In genomic region chr12:70140542-70140941, GRCm38 (mm10) we compare ENCODE assay signal across 20 mouse cellular contexts. TPM values are rescaled to one million over a fixed set of nuclear protein-coding genes. Genes with fewer than 3 reads are reported as not detected.
DNase-seq lines count a peak whose midpoint lies in the region; ATAC-seq and TF ChIP-seq lines count a peak whose summit lies in the region.
"Had no signal": no experiment of that assay in that cellular context is flagged by ENCODE, and none has a peak within 500 bp of the region (broad histone marks: within the 10 kb centered on the region; RNA-seq: fewer than 3 reads in every experiment).

No protein-coding gene starts in this region.

- TF ChIP-seq POLR2A in MEL (IDR thresholded peaks at IDR 0.05; ENCODE audit: control insufficient read depth in 1 of 2, insufficient read depth in 1 of 2, low read depth in 1 of 2, low read length in 2 of 2, poor library complexity in 1 of 2): peak in 1 of 2 experiments; percentile 48; a peak in 1 of 4 replicates

- no peak overlapping the region for H3K9ac ChIP-seq in lung, postnatal 0 days (replicated peaks; ENCODE audit: low read depth)
- peak overlapping the region; percentile 44 for H3K9ac ChIP-seq in MEL (ENCODE audit: control insufficient read depth, low read depth, low read length, poor library complexity, severe bottlenecking)
- H3K9ac ChIP-seq in liver, postnatal 0 days (replicated peaks): no peak overlapping the region
- H3K9ac ChIP-seq: limb, embryonic 15.5 days had no signal

- no peaks in the 10 kb centered on the region for H3K4me1 ChIP-seq in lung, postnatal 0 days (ENCODE audit: insufficient read depth, low read depth, low read length)
- peaks cover 19 to 20% of the 10 kb centered on the region in 2 experiments for H3K4me1 ChIP-seq in MEL (ENCODE audit: control insufficient read depth in 1 of 2, insufficient read depth in 2 of 2, low read length in 2 of 2)
- no peaks in the 10 kb centered on the region for H3K4me1 ChIP-seq in liver, postnatal 0 days (ENCODE audit: insufficient read depth)

- H3K4me2 ChIP-seq in lung, postnatal 0 days (replicated peaks; ENCODE audit: low read depth, low read length): no peak overlapping the region
- H3K4me2 ChIP-seq in liver, postnatal 0 days (ENCODE audit: low read depth, low read length): no peak overlapping the region
- H3K4me2 ChIP-seq: limb, embryonic 15.5 days had no signal

- TF ChIP-seq RAD21 in MEL (IDR thresholded peaks at IDR 0.05; ENCODE audit: low read depth, low read length): no peak

- H3K36me3 ChIP-seq in lung, postnatal 0 days (ENCODE audit: insufficient read depth, low read length): no peaks in the 10 kb centered on the region
- H3K36me3 ChIP-seq in MEL (ENCODE audit: control insufficient read depth in 1 of 2, insufficient read depth in 2 of 2, low read length in 2 of 2): peaks cover 0 to 12% of the 10 kb centered on the region in 2 experiments; a peak in 2 of 4 replicates
- H3K36me3 ChIP-seq in liver, postnatal 0 days (replicated peaks; ENCODE audit: insufficient read depth, low read length): no peaks in the 10 kb centered on the region
- H3K36me3 ChIP-seq: limb, embryonic 15.5 days; midbrain, embryonic 10.5 days had no signal

- 92% methylated on average over 5 of the region's 5 CpGs for WGBS in lung, postnatal 0 days
- WGBS in liver, postnatal 0 days (ENCODE audit: insufficient replicate concordance): 78% methylated on average over 5 of the region's 5 CpGs

- no peak for TF ChIP-seq CTCF in lung, postnatal 0 days (IDR thresholded peaks at IDR 0.05)
- no peak for TF ChIP-seq CTCF in MEL (IDR thresholded peaks at IDR 0.05 in 2 of 3, conservative IDR thresholded peaks at IDR 0.05 in 1 of 3; ENCODE audit: control insufficient read depth in 1 of 3, insufficient read depth in 1 of 3, low read depth in 2 of 3, low read length in 3 of 3, poor library complexity in 1 of 3, severe bottlenecking in 1 of 3)
- no peak for TF ChIP-seq CTCF in liver, postnatal 0 days (IDR thresholded peaks at IDR 0.05; ENCODE audit: low read depth)

- no peak overlapping the region for H3K4me3 ChIP-seq in lung, postnatal 0 days (ENCODE audit: low read depth, low read length)
- H3K4me3 ChIP-seq in MEL (ENCODE audit: control insufficient read depth in 1 of 2, insufficient read depth in 1 of 2, low read depth in 2 of 2, low read length in 2 of 2): peak overlapping the region in 1 of 2 experiments; percentile 15; a peak in 1 of 4 replicates
- H3K4me3 ChIP-seq in liver, postnatal 0 days (ENCODE audit: low read depth, low read length): no peak overlapping the region
- H3K4me3 ChIP-seq: limb, embryonic 15.5 days; midbrain, embryonic 10.5 days had no signal

- ATAC-seq in lung, postnatal 0 days: no peak
- 0 out of 2 replicates have a peak, but pooled peaks have one; percentile 31 for ATAC-seq in liver, postnatal 0 days
- ATAC-seq: CD4-positive, CD25-positive, alpha-beta regulatory T cell, adult 4 months; hindbrain, embryonic 16.5 days; Patski had no signal

- no peaks in the 10 kb centered on the region for H3K9me3 ChIP-seq in lung, postnatal 0 days (ENCODE audit: low read length)
- no peaks in the 10 kb centered on the region for H3K9me3 ChIP-seq in MEL (replicated peaks; ENCODE audit: insufficient read depth, low read length)
- H3K9me3 ChIP-seq in liver, postnatal 0 days (ENCODE audit: low read length): no peaks in the 10 kb centered on the region
- H3K9me3 ChIP-seq: limb, embryonic 15.5 days; midbrain, embryonic 10.5 days had no signal

- no peaks in the 10 kb centered on the region for H3K79me2 ChIP-seq in MEL (ENCODE audit: control insufficient read depth, insufficient read depth, low read length, poor library complexity)

- H3K27ac ChIP-seq in lung, postnatal 0 days (ENCODE audit: low read length): no peak overlapping the region
- H3K27ac ChIP-seq in MEL (ENCODE audit: control insufficient read depth, low read depth, low read length): peak overlapping the region; percentile 82
- H3K27ac ChIP-seq in liver, postnatal 0 days (ENCODE audit: low read depth): no peak overlapping the region
- H3K27ac ChIP-seq: limb, embryonic 15.5 days; midbrain, embryonic 10.5 days had no signal

- no peaks in the 10 kb centered on the region for H3K27me3 ChIP-seq in lung, postnatal 0 days (replicated peaks; ENCODE audit: insufficient read depth, low read length)
- no peaks in the 10 kb centered on the region for H3K27me3 ChIP-seq in MEL (ENCODE audit: control insufficient read depth in 1 of 2, insufficient read depth in 2 of 2, low read length in 2 of 2)
- no peaks in the 10 kb centered on the region for H3K27me3 ChIP-seq in liver, postnatal 0 days (ENCODE audit: insufficient read depth, low read length)
- H3K27me3 ChIP-seq: limb, embryonic 15.5 days; Patski had no signal

- no peak for TF ChIP-seq EP300 in lung, postnatal 0 days (IDR thresholded peaks at IDR 0.05)
- TF ChIP-seq EP300 in MEL (IDR thresholded peaks at IDR 0.05; ENCODE audit: low read depth in 1 of 2, low read length in 2 of 2): peak; percentile 73 to 82
- TF ChIP-seq EP300 in liver, postnatal 0 days (IDR thresholded peaks at IDR 0.05; ENCODE audit: low read depth): no peak

- DNase-seq in lung, postnatal 0 days (ENCODE audit: low spot score): peak; percentile 25
- DNase-seq in lung, postnatal 14 days: no peak
- DNase-seq in MEL (ENCODE audit: low read depth, low spot score): peak; percentile 93
- peak; percentile 42 for DNase-seq in liver, postnatal 0 days
- peak; percentile 35 to 64 for DNase-seq in spleen, postnatal 4 days (ENCODE audit: low spot score in 2 of 2)
- no peak for DNase-seq in cerebellum, postnatal 36 days
- DNase-seq in adrenal gland, adult 2 months: no peak
- DNase-seq: cerebellum, postnatal 10 days; gastrocnemius, postnatal 36 days had no signal

TF ChIP-seq in MEL, 35 proteins besides CTCF, POLR2A, EP300 and RAD21 (continues in another document):
- TF ChIP-seq MXI1 (IDR thresholded peaks at IDR 0.05; ENCODE audit: low read depth, low read length) (no peak; the same call in 1 of the 2 replicates), BHLHE40 (IDR thresholded peaks at IDR 0.05; ENCODE audit: borderline replicate concordance, low read depth, low read length) (no peak), SIN3A (IDR thresholded peaks at IDR 0.05; ENCODE audit: low read length) (no peak; the same call in 1 of the 2 replicates), SMC3 (IDR thresholded peaks at IDR 0.05; ENCODE audit: low read depth, low read length) (no peak), ELF1 (IDR thresholded peaks at IDR 0.05; ENCODE audit: low read depth, low read length) (peak; percentile 53; the same call in 1 of the 2 replicates), USF1 (IDR thresholded peaks at IDR 0.05; ENCODE audit: low read depth, low read length) (no peak), ZNF384 (IDR thresholded peaks at IDR 0.05; ENCODE audit: low read depth, low read length) (peak; percentile 97), TBP (IDR thresholded peaks at IDR 0.05; ENCODE audit: low read depth, low read length) (peak; percentile 87), ZKSCAN1 (IDR thresholded peaks at IDR 0.05; ENCODE audit: low read depth, low read length) (no peak; the same call in 1 of the 2 replicates), MAX (IDR thresholded peaks at IDR 0.05; ENCODE audit: low read length) (peak; percentile 20; the same call in 1 of the 2 replicates), CHD1 (IDR thresholded peaks at IDR 0.05; ENCODE audit: low read depth, low read length) (0 out of 2 replicates have a peak, but pooled peaks have one; percentile 75), E2F4 (IDR thresholded peaks at IDR 0.05; ENCODE audit: borderline replicate concordance, low read depth, low read length) (no peak), UBTF (IDR thresholded peaks at IDR 0.05; ENCODE audit: borderline replicate concordance, insufficient read depth, low read depth, low read length) (peak; percentile 86; the same call in 1 of the 2 replicates), MAFK (IDR thresholded peaks at IDR 0.05; ENCODE audit: borderline replicate concordance, low read depth, low read length) (no peak), TCF12 (IDR thresholded peaks at IDR 0.05; ENCODE audit: low read depth, low read length) (peak; percentile 69), HCFC1 (IDR thresholded peaks at IDR 0.05; ENCODE audit: low read depth, low read length) (peak; percentile 37; the same call in 1 of the 2 replicates), MYB (IDR thresholded peaks at IDR 0.05; ENCODE audit: low read depth, low read length) (no peak), MAZ (IDR thresholded peaks at IDR 0.05; ENCODE audit: low read depth, low read length) (no peak), POLR2AphosphoS2 (IDR thresholded peaks at IDR 0.05; ENCODE audit: low read length) (no peak), MEF2A (IDR thresholded peaks at IDR 0.05; ENCODE audit: extremely low read depth, insufficient replicate concordance, low read depth, low read length, poor library complexity, severe bottlenecking) (no peak), MYC (IDR thresholded peaks at IDR 0.05; ENCODE audit: low read depth, low read length) (peak; percentile 62), CHD2 (IDR thresholded peaks at IDR 0.05; ENCODE audit: low read length) (no peak), ETS1 (IDR thresholded peaks at IDR 0.05; ENCODE audit: low read depth, low read length) (peak; percentile 67), GATA1 (IDR thresholded peaks at IDR 0.05; ENCODE audit: low read depth, low read length) (peak; percentile 19; the same call in 1 of the 2 replicates), RCOR1 (IDR thresholded peaks at IDR 0.05; ENCODE audit: low read depth, low read length) (peak; percentile 29; the same call in 1 of the 2 replicates), NRF1 (IDR thresholded peaks at IDR 0.05; ENCODE audit: insufficient read depth, low read depth, low read length, poor library complexity, severe bottlenecking) (no peak)

RNA-seq across cellular contexts. Expression of gene Abhd12b, which starts 13.4 kb away (rescaled TPM):
- 0.45 and 0.57 TPM in 2 replicates for polyA plus RNA-seq in lung, postnatal 0 days (2015; fragmentation: Nextera tagmentation; extraction: Ambion mirVana)
- total RNA-seq in MEL (2012; rRNA removed): 0.10 TPM in 1 of 2 replicates, not detected in the other
- not detected for polyA plus RNA-seq in MEL (2012; ENCODE audit: insufficient read depth in 1 of 2, insufficient read length in 2 of 2, low read depth in 1 of 2, low replicate concordance in 2 of 2, missing spikeins in 1 of 2)
- polyA plus RNA-seq in liver, postnatal 0 days (2015; fragmentation: Nextera tagmentation; extraction: Ambion mirVana): not detected in 2 replicates
- total RNA-seq in adrenal gland, adult 2 months (2021): not detected
- polyA plus RNA-seq in adrenal gland, adult 2 months (2012; rRNA removed): not detected in 2 replicates
- total RNA-seq: adrenal gland, adult 18-20 months; gastrocnemius, postnatal 36 days; layer of hippocampus, adult 18-20 months had no signal
- polyA plus RNA-seq: embryonic facial prominence, embryonic 11.5 days; heart, postnatal 0 days; kidney, embryonic 14.5 days; midbrain, embryonic 10.5 days; neural tube, embryonic 11.5 days; Patski had no signal

RNA-seq across cellular contexts. Expression of gene Nin, which starts 27.0 kb away (rescaled TPM):
- polyA plus RNA-seq in lung, postnatal 0 days (2015; fragmentation: Nextera tagmentation; extraction: Ambion mirVana): 8.3 and 8.6 TPM in 2 replicates
- 45.2 and 48.4 TPM in 2 replicates for total RNA-seq in MEL (2012; rRNA removed)
- polyA plus RNA-seq in MEL (2012; ENCODE audit: insufficient read depth in 1 of 2, insufficient read length in 2 of 2, low read depth in 1 of 2, low replicate concordance in 2 of 2, missing spikeins in 1 of 2): 10 to 100 TPM in 1 of 2 experiments, not detected in 1; 49.1 TPM
- polyA plus RNA-seq in liver, postnatal 0 days (2015; fragmentation: Nextera tagmentation; extraction: Ambion mirVana): 1.9 and 2.9 TPM in 2 replicates
- 10 to 100 TPM; 29.7 to 34.2 TPM for total RNA-seq in adrenal gland, adult 2 months (2021)
- polyA plus RNA-seq in adrenal gland, adult 2 months (2012; rRNA removed): 9.1 and 9.6 TPM in 2 replicates

Comparison
In these comparisons a context has a peak if more than half of its experiments do, and no peak if none do; other contexts are left out.
1. DNase-seq: peak in lung, postnatal 0 days (single experiment), MEL (single experiment), liver, postnatal 0 days (single experiment) and spleen, postnatal 4 days (2 of 2); none in lung, postnatal 14 days (single experiment), cerebellum, postnatal 36 days (0 of 2) and adrenal gland, adult 2 months (single experiment).